Mouse (Mus musculus): Measurements from ENCODE around the gene Recql5. TPM values are rescaled to one million over a fixed set of nuclear protein-coding genes. Genes with fewer than 3 reads are reported as not detected.

Gene Recql5
- polyA plus RNA-seq, 1 experiment from 2014 or later = 19.1 TPM

DNA sequence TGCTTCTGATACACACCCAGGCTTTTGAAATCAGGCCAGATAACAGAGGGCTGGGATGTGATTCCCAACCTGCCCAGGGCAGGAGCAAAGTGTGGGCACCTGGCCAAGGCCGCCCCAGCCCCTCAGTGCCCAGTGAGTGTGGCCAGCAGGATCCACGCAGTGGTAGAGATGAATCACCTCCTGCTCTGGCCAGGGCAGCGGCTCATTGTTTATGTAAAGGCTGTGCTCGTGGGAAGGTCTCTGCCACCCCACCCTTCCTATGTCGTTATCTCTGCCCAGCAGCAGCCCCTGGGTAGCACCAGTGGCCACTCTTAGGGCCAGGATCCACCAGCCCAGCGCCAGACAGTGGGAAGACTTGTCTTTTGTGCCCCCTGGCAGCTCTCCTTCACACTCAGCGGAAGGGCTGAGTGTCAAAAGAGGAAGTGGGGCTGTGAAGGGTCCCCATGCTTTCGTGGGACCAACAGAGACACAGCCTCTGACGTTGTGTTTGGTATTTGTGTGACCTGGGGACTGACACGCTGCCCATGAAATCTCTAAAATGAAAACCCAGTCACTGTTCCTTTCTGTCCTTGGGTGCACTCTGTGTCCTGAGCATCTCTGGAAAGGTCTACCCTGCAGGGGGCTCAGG, 31.8 kb upstream of the Recql5 start:
- ATAC-seq (ENCODE audit: low FRiP score, low TSS enrichment) = no peak
- no peak overlapping the region for H3K4me3 ChIP-seq (ENCODE audit: low read length)
- H3K4me1 ChIP-seq (ENCODE audit: control insufficient read depth, insufficient read depth, low read length) = peaks cover 10% of the 10 kb centered on the region
- H3K27me3 ChIP-seq (ENCODE audit: control insufficient read depth, insufficient read depth, low read length) = no peaks in the 10 kb centered on the region
- H3K36me3 ChIP-seq (ENCODE audit: control insufficient read depth, insufficient read depth, low read length) = peaks cover 68% of the 10 kb centered on the region
- no peak overlapping the region for H3K9ac ChIP-seq (ENCODE audit: low read depth, low read length)
- no peak overlapping the region for H3K4me2 ChIP-seq (replicated peaks; ENCODE audit: low read depth, low read length)
- H3K27ac ChIP-seq (ENCODE audit: low read depth, low read length) = no peak overlapping the region
- no peaks in the 10 kb centered on the region for H3K9me3 ChIP-seq (ENCODE audit: control insufficient read depth, low read length)
- WGBS = 80% methylated on average over 10 of the region's 10 CpGs

DNA sequence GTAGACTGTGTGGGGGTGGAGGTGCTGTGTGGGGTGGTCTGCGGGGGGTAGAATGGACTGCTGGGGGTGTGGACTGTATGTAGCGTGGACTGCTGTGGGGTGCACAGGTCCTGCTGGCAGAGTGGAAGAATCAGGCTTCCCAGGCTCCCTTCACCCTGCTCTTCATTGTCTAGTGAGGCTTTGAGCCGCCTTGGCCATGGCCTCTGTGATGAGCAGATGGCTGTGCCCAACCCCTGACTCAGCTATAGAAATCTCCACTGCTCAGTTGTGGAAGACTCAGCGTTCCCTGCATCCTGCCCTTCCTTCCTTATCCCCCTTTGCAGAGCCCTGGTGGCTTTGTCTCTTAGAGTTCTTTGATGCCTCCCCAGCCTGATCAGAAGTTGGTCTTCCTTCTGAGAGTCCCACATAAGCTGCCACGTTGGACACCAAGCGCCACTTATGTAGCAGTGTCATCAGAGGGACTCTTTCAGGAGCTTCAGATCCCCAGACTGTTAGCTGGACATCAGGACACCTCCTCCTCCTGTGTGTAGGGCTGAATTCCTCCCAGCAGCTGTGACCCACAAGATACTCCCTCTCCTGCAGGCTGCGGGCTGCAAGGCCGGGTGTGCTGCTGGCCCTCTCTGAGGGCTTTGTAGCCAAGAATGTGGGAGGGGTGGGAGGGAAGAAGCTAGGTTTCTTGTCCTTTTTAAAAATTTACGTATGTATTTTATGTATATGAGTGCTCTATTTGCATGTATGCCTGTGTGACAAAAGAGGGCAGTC, 29.6 kb upstream of the Recql5 start:
- 94% methylated on average over 9 of the region's 9 CpGs for WGBS
- H3K9me3 ChIP-seq (ENCODE audit: control insufficient read depth, low read length) = no peaks in the 10 kb centered on the region
- ATAC-seq (ENCODE audit: low FRiP score, low TSS enrichment) = no peak

DNA sequence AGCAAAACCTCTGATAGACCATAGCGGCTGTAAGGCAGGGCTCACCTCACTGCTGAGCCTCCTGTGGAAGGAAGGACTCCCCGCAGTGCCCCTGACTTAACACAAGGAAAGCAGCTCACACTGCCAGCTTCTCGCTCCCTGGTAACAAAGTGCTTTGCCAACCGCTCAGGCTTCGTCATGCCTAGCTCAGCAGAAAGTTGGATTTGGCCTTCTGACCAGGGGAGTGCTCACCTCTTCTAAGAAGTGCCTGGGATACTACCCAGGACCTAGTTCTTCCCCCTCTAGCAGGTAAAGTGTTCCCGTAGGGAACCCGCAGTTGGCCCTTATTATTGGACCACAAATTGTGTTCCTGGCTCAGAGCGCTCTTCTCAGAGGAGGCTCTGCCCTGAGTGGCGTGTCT, 25.7 kb upstream of the Recql5 start:
- Histone ChIP-seq H3K9me3 (ENCODE audit: control insufficient read depth, low read length) (no peaks in the 10 kb centered on the region), H3K4me2 (replicated peaks; ENCODE audit: low read depth, low read length) (no peak overlapping the region), H3K27ac (ENCODE audit: low read depth, low read length) (no peak overlapping the region), H3K4me3 (ENCODE audit: low read length) (no peak overlapping the region), H3K36me3 (ENCODE audit: control insufficient read depth, insufficient read depth, low read length) (peaks cover 79% of the 10 kb centered on the region), H3K27me3 (ENCODE audit: control insufficient read depth, insufficient read depth, low read length) (no peaks in the 10 kb centered on the region), H3K4me1 (ENCODE audit: control insufficient read depth, insufficient read depth, low read length) (no peaks in the 10 kb centered on the region), H3K9ac (ENCODE audit: low read depth, low read length) (no peak overlapping the region)
- 99% methylated on average over 9 of the region's 9 CpGs for WGBS
- no peak for ATAC-seq (ENCODE audit: low FRiP score, low TSS enrichment)

More for the DNA sequence above, 29.6 kb upstream of the Recql5 start:
- Histone ChIP-seq H3K4me3 (ENCODE audit: low read length) (no peak overlapping the region), H3K27me3 (ENCODE audit: control insufficient read depth, insufficient read depth, low read length) (no peaks in the 10 kb centered on the region), H3K4me2 (replicated peaks; ENCODE audit: low read depth, low read length) (no peak overlapping the region), H3K9ac (ENCODE audit: low read depth, low read length) (no peak overlapping the region), H3K27ac (ENCODE audit: low read depth, low read length) (no peak overlapping the region), H3K36me3 (ENCODE audit: control insufficient read depth, insufficient read depth, low read length) (peaks cover 82% of the 10 kb centered on the region), H3K4me1 (ENCODE audit: control insufficient read depth, insufficient read depth, low read length) (no peaks in the 10 kb centered on the region)

DNA sequence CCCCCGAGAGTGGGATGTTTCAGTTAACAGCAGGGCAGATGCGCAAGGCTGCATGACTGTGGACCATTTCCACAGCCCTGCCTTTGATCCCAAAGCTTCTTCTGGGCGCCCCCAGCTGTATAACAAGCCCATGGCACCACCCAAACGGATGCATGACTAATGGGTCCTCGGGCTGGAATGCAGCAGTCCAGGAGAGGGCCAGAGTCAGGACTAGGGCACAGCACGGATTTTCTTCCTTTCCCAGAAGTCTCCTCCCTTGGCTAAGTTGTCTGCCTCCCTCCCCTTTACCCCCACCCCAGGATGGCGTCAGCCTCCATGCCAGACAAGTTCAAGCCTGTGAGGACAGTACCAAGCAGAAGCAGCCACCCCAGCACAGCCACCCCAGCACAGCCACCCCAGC, 24.7 kb upstream of the Recql5 start:
- Histone ChIP-seq H3K4me1 (ENCODE audit: control insufficient read depth, insufficient read depth, low read length) (no peaks in the 10 kb centered on the region), H3K36me3 (ENCODE audit: control insufficient read depth, insufficient read depth, low read length) (peaks cover 78% of the 10 kb centered on the region), H3K9ac (ENCODE audit: low read depth, low read length) (no peak overlapping the region), H3K9me3 (ENCODE audit: control insufficient read depth, low read length) (no peaks in the 10 kb centered on the region), H3K27ac (ENCODE audit: low read depth, low read length) (no peak overlapping the region), H3K4me2 (replicated peaks; ENCODE audit: low read depth, low read length) (no peak overlapping the region), H3K4me3 (ENCODE audit: low read length) (no peak overlapping the region), H3K27me3 (ENCODE audit: control insufficient read depth, insufficient read depth, low read length) (no peaks in the 10 kb centered on the region)
- no peak for ATAC-seq (ENCODE audit: low FRiP score, low TSS enrichment)
- WGBS = 65% methylated on average over 7 of the region's 7 CpGs

DNA sequence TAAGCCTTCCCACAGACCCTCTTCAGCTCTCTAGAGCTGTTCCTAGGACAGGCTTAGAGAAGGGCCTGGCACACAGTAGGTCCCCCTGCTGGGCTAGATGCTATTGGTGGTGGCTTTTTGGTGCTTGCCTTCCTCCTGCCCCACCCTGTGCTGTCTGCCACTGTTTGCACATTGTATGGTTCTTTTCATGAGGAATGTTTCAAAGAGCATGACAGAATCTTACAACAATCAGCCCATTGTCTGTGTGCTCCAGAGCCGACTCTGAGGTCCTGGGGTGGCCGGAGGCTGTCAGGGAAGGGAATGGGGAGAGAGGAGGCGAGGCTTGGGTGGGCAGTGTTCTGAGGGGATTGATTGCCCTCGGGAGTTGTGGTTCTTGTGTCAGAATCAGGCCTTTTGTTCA, 23.2 kb upstream of the Recql5 start:
- Histone ChIP-seq H3K4me2 (replicated peaks; ENCODE audit: low read depth, low read length) (no peak overlapping the region), H3K4me3 (ENCODE audit: low read length) (no peak overlapping the region), H3K4me1 (ENCODE audit: control insufficient read depth, insufficient read depth, low read length) (no peaks in the 10 kb centered on the region), H3K36me3 (ENCODE audit: control insufficient read depth, insufficient read depth, low read length) (peaks cover 78% of the 10 kb centered on the region), H3K9ac (ENCODE audit: low read depth, low read length) (no peak overlapping the region), H3K27ac (ENCODE audit: low read depth, low read length) (no peak overlapping the region), H3K27me3 (ENCODE audit: control insufficient read depth, insufficient read depth, low read length) (no peaks in the 10 kb centered on the region), H3K9me3 (ENCODE audit: control insufficient read depth, low read length) (no peaks in the 10 kb centered on the region)
- no peak for ATAC-seq (ENCODE audit: low FRiP score, low TSS enrichment)
- WGBS = 44% methylated on average over 4 of the region's 4 CpGs

DNA sequence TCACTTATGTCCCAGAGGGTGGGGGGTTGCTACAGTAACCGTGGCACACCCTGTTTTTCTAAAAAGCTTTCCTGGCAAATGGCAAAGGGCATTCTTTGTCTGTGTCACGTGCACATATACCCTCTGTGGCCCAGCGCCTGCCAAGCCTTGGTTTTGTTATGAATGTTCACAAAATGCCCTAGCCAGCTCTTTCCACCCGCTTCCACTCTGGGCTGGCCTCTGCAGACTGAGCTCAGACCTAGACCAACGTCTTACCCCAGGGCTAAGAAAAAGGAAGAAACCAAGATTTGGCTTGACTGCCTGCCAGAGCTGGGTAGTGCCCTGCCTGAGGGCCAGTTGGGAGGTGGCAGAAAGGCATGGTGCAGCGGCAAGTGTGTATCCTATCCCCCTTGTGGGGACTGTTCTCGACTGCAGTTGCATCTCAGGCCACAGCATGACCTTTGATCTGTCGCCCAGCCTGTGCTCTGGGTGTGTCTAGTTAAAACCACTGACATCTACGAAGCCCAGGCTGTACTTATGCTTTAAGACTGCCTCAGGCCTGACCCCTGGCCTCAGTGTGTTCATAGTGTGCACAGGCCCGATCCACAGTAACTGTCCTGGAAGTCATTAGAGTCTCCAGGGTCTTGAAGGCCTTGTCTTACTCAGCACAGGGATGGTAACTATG, 22.1 kb upstream of the Recql5 start:
- 74% methylated on average over 10 of the region's 10 CpGs for WGBS
- no peaks in the 10 kb centered on the region for H3K4me1 ChIP-seq (ENCODE audit: control insufficient read depth, insufficient read depth, low read length)
- no peaks in the 10 kb centered on the region for H3K9me3 ChIP-seq (ENCODE audit: control insufficient read depth, low read length)
- H3K4me3 ChIP-seq (ENCODE audit: low read length) = no peak overlapping the region
- no peaks in the 10 kb centered on the region for H3K27me3 ChIP-seq (ENCODE audit: control insufficient read depth, insufficient read depth, low read length)
- H3K9ac ChIP-seq (ENCODE audit: low read depth, low read length) = no peak overlapping the region
- ATAC-seq (ENCODE audit: low FRiP score, low TSS enrichment) = no peak
- H3K4me2 ChIP-seq (replicated peaks; ENCODE audit: low read depth, low read length) = no peak overlapping the region
- peaks cover 78% of the 10 kb centered on the region for H3K36me3 ChIP-seq (ENCODE audit: control insufficient read depth, insufficient read depth, low read length)
- H3K27ac ChIP-seq (ENCODE audit: low read depth, low read length) = no peak overlapping the region

DNA sequence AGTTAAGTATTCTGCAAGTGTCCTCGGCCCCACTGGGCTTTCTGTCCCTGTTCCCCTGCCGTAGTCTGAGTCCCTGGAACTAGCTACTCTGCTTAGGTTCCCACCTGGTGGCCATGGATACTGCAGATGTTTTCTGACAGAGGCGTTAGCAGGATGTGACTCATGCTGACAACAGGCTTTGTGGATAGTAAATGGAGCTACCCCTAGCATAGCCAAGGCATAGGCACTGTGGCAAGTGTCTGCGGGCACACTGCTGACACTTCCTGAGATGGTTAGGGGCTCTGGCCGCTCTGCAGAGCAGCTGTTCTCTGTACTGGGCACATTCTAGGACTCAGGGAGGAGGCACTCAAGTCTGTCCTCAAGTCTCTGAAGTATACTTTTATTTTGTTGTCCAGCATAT, 21.4 kb upstream of the Recql5 start:
- H3K4me1 ChIP-seq (ENCODE audit: control insufficient read depth, insufficient read depth, low read length) = no peaks in the 10 kb centered on the region
- ATAC-seq (ENCODE audit: low FRiP score, low TSS enrichment) = no peak
- no peaks in the 10 kb centered on the region for H3K27me3 ChIP-seq (ENCODE audit: control insufficient read depth, insufficient read depth, low read length)
- no peaks in the 10 kb centered on the region for H3K9me3 ChIP-seq (ENCODE audit: control insufficient read depth, low read length)
- no peak overlapping the region for H3K27ac ChIP-seq (ENCODE audit: low read depth, low read length)
- H3K4me2 ChIP-seq (replicated peaks; ENCODE audit: low read depth, low read length) = no peak overlapping the region
- H3K4me3 ChIP-seq (ENCODE audit: low read length) = no peak overlapping the region
- 85% methylated on average over 5 of the region's 5 CpGs for WGBS
- H3K36me3 ChIP-seq (ENCODE audit: control insufficient read depth, insufficient read depth, low read length) = peaks cover 75% of the 10 kb centered on the region
- no peak overlapping the region for H3K9ac ChIP-seq (ENCODE audit: low read depth, low read length)

DNA sequence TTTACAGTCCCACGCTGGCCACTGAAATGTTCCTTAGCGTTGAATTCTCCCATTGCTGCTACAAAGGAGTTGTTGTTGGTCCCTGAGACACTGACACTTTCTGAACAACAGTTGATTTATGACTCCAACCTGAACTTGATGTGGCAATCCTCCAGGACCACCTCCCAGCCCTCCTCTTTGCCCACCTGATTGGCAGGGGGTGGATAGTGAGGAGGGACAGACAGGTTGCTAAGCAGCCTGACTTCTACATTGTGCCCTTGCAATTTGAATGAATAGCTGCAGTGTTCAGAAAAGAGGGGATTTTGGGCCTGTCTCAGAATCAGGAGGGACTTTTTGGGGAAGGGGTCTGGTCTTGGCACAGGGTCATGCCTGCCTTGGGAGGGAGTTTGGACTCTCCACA, 17.4 kb upstream of the Recql5 start:
- Histone ChIP-seq H3K4me3 (ENCODE audit: low read length) (no peak overlapping the region), H3K27ac (ENCODE audit: low read depth, low read length) (no peak overlapping the region), H3K27me3 (ENCODE audit: control insufficient read depth, insufficient read depth, low read length) (no peaks in the 10 kb centered on the region), H3K9me3 (ENCODE audit: control insufficient read depth, low read length) (no peaks in the 10 kb centered on the region), H3K4me2 (replicated peaks; ENCODE audit: low read depth, low read length) (no peak overlapping the region), H3K36me3 (ENCODE audit: control insufficient read depth, insufficient read depth, low read length) (peaks cover 85% of the 10 kb centered on the region), H3K4me1 (ENCODE audit: control insufficient read depth, insufficient read depth, low read length) (no peaks in the 10 kb centered on the region), H3K9ac (ENCODE audit: low read depth, low read length) (no peak overlapping the region)
- no peak for ATAC-seq (ENCODE audit: low FRiP score, low TSS enrichment)
- WGBS = 88% methylated on average over 2 of the region's 2 CpGs

DNA sequence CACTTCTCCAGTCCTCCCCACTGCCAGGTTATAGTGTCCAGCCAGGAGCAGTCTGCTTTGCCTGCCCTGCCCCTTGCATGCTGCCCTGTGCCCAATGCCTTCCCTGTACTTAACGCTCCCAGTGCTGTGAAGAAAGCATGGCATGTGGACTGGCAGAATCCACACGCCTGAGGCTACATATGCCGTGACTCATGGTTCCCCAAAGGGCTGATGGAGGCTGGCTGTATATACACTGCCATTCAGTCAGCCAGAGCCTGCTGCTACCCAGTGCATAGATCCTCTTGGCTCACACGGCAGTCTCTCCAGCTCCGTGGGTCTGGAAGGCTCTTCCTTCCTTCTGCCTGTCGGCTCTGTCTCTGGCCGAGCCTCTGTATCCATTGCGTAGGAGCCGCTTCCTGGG, 15.0 kb upstream of the Recql5 start:
- H3K9ac ChIP-seq (ENCODE audit: low read depth, low read length) = no peak overlapping the region
- no peak overlapping the region for H3K4me2 ChIP-seq (replicated peaks; ENCODE audit: low read depth, low read length)
- H3K27me3 ChIP-seq (ENCODE audit: control insufficient read depth, insufficient read depth, low read length) = no peaks in the 10 kb centered on the region
- no peaks in the 10 kb centered on the region for H3K9me3 ChIP-seq (ENCODE audit: control insufficient read depth, low read length)
- peaks cover 78% of the 10 kb centered on the region for H3K36me3 ChIP-seq (ENCODE audit: control insufficient read depth, insufficient read depth, low read length)
- H3K4me3 ChIP-seq (ENCODE audit: low read length) = no peak overlapping the region
- no peak for ATAC-seq (ENCODE audit: low FRiP score, low TSS enrichment)
- WGBS = 90% methylated on average over 9 of the region's 9 CpGs
- no peak overlapping the region for H3K27ac ChIP-seq (ENCODE audit: low read depth, low read length)
- no peaks in the 10 kb centered on the region for H3K4me1 ChIP-seq (ENCODE audit: control insufficient read depth, insufficient read depth, low read length)

Measured in kidney, embryonic 14.5 days (tissue).